In the genomic region with DNA sequence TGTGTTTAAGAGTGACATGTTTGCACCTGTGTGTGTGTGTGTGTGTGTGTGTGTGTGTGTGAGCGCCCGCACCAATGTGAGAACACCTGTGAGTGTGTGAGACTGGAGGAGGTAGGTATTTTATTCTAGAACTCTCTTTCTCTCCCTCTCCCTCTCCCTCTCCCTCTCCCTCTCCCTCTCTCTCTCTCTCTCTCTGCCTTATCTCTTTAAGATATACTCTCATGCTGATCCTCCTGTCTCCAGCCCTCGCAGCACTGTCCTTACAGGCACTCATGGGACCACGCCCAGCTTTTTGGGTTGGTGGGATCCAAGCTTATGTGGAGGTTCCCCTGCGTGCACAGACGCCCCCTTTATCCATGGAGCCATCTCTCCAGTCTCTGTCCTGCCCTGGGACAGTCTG, we compare ENCODE assay signal across 9 mouse cellular contexts. TPM values are rescaled to one million over a fixed set of nuclear protein-coding genes. Genes with fewer than 3 reads are reported as not detected.
DNase-seq lines count a peak whose midpoint lies in the region; ATAC-seq lines count a peak whose summit lies in the region.
"Had no signal": no experiment of that assay in that cellular context is flagged by ENCODE, and none has a peak within 500 bp of the region (broad histone marks: within the 10 kb centered on the region; RNA-seq: fewer than 3 reads in every experiment).

No protein-coding gene starts in this region.

- H3K4me3 ChIP-seq in forebrain, embryonic 10.5 days, result peak overlapping the region; percentile 37
- H3K4me3 ChIP-seq in forebrain, embryonic 11.5 days (ENCODE audit: low read depth, low read length), result no peak overlapping the region
- no peak overlapping the region for H3K4me3 ChIP-seq in lung, embryonic 15.5 days
- H3K4me3 ChIP-seq in midbrain, embryonic 16.5 days (ENCODE audit: low read depth, low read length), result no peak overlapping the region

- 0 out of 2 replicates have a peak overlapping the region, but pooled peaks have one; percentile 40 for H3K27ac ChIP-seq in forebrain, embryonic 10.5 days
- no peak overlapping the region for H3K27ac ChIP-seq in forebrain, embryonic 11.5 days (ENCODE audit: low read depth, low read length)
- H3K27ac ChIP-seq in lung, embryonic 15.5 days, result peak overlapping the region; percentile 89; the same call in 1 of the 2 replicates
- H3K27ac ChIP-seq in midbrain, embryonic 16.5 days (ENCODE audit: low read length), result no peak overlapping the region

- H3K36me3 ChIP-seq in forebrain, embryonic 10.5 days (replicated peaks), result peaks cover 9% of the 10 kb centered on the region
- H3K36me3 ChIP-seq in forebrain, embryonic 11.5 days (ENCODE audit: control insufficient read depth, insufficient read depth, low read length), result no peaks in the 10 kb centered on the region
- H3K36me3 ChIP-seq in lung, embryonic 15.5 days, result no peaks in the 10 kb centered on the region
- H3K36me3 ChIP-seq in midbrain, embryonic 16.5 days (ENCODE audit: control insufficient read depth, insufficient read depth, low read length), result no peaks in the 10 kb centered on the region

- H3K4me2 ChIP-seq in forebrain, embryonic 11.5 days (ENCODE audit: low read depth, low read length, severe bottlenecking), result no peak overlapping the region
- peak overlapping the region; percentile 55 for H3K4me2 ChIP-seq in lung, embryonic 15.5 days
- peak overlapping the region; percentile 57 for H3K4me2 ChIP-seq in midbrain, embryonic 16.5 days (ENCODE audit: low read length)

- H3K4me1 ChIP-seq in forebrain, embryonic 10.5 days, result peaks cover 50% of the 10 kb centered on the region
- H3K4me1 ChIP-seq in forebrain, embryonic 11.5 days (replicated peaks; ENCODE audit: control insufficient read depth, insufficient read depth, low read length), result peaks cover 13% of the 10 kb centered on the region
- peaks cover 40% of the 10 kb centered on the region for H3K4me1 ChIP-seq in lung, embryonic 15.5 days
- H3K4me1 ChIP-seq in midbrain, embryonic 16.5 days (ENCODE audit: control insufficient read depth, insufficient read depth, low read length), result peaks cover 17% of the 10 kb centered on the region

- H3K27me3 ChIP-seq in forebrain, embryonic 10.5 days (ENCODE audit: poor library complexity, severe bottlenecking), result peaks cover 60% of the 10 kb centered on the region
- H3K27me3 ChIP-seq in forebrain, embryonic 11.5 days (ENCODE audit: control insufficient read depth, insufficient read depth, low read length), result peaks cover 4% of the 10 kb centered on the region; the same call in 1 of the 2 replicates
- H3K27me3 ChIP-seq in lung, embryonic 15.5 days, result peaks cover 15% of the 10 kb centered on the region; the same call in 1 of the 2 replicates
- H3K27me3 ChIP-seq in midbrain, embryonic 16.5 days (ENCODE audit: control insufficient read depth, insufficient read depth, low read depth, low read length), result peaks cover 13% of the 10 kb centered on the region

- H3K9ac ChIP-seq in forebrain, embryonic 11.5 days (ENCODE audit: low read length), result no peak overlapping the region
- no peak overlapping the region for H3K9ac ChIP-seq in lung, embryonic 15.5 days
- H3K9ac ChIP-seq in midbrain, embryonic 16.5 days (ENCODE audit: low read depth, low read length), result no peak overlapping the region

- no peaks in the 10 kb centered on the region for H3K9me3 ChIP-seq in forebrain, embryonic 10.5 days
- no peaks in the 10 kb centered on the region for H3K9me3 ChIP-seq in forebrain, embryonic 11.5 days (ENCODE audit: control insufficient read depth, low read length)
- H3K9me3 ChIP-seq in lung, embryonic 15.5 days, result no peaks in the 10 kb centered on the region
- no peaks in the 10 kb centered on the region for H3K9me3 ChIP-seq in midbrain, embryonic 16.5 days (replicated peaks; ENCODE audit: control insufficient read depth, low read length, poor library complexity, severe bottlenecking)

- WGBS in forebrain, embryonic 10.5 days, result 58% methylated on average over 6 of the region's 6 CpGs
- 69% methylated on average over 6 of the region's 6 CpGs for WGBS in forebrain, embryonic 11.5 days
- WGBS in lung, embryonic 15.5 days, result 42% methylated on average over 6 of the region's 6 CpGs
- WGBS in midbrain, embryonic 16.5 days, result 74% methylated on average over 6 of the region's 6 CpGs

- no peak for ATAC-seq in forebrain, embryonic 11.5 days (replicated peaks; ENCODE audit: low FRiP score)
- ATAC-seq in lung, embryonic 15.5 days (ENCODE audit: borderline replicate concordance, extremely low read depth, low FRiP score, low TSS enrichment), result no peak
- ATAC-seq in inflammation-experienced regulatory T-cells, adult 6 months, result peak; percentile 4
- ATAC-seq in midbrain, embryonic 16.5 days, result 0 out of 2 replicates have a peak, but pooled peaks have one; percentile 25
- ATAC-seq in cerebellum, adult (ENCODE audit: insufficient number of reproducible peaks, low FRiP score, low TSS enrichment), result no peak

- no peak for DNase-seq in forebrain, embryonic 10.5 days (ENCODE audit: extremely low spot score, low spot score)
- DNase-seq in forebrain, embryonic 11.5 days (ENCODE audit: low spot score), result no peak
- DNase-seq in lung, adult 18-20 months, result no peak
- DNase-seq in spleen, postnatal 4 days (ENCODE audit: low spot score in 2 of 2), result no peak
- DNase-seq: kidney, postnatal 14 days had no signal

RNA-seq across cellular contexts. Expression of a gene that starts 15.0 kb away (rescaled TPM):
- 21.6 and 29.1 TPM in 2 replicates for polyA plus RNA-seq in forebrain, embryonic 10.5 days (2016; fragmentation: Nextera tagmentation; extraction: Ambion mirVana)
- 20.9 and 24.4 TPM in 2 replicates for polyA plus RNA-seq in forebrain, embryonic 11.5 days (2014; fragmentation: Nextera tagmentation; extraction: Ambion mirVana)
- 15.8 and 16.7 TPM in 2 replicates for polyA plus RNA-seq in lung, embryonic 15.5 days (2015; fragmentation: Nextera tagmentation; extraction: Ambion mirVana)
- polyA plus RNA-seq in inflammation-experienced regulatory T-cells, adult 6 months (2017; shearing (Covaris generic)), result 10 to 100 TPM in 2 of 3 experiments, 1 to 10 TPM in 1; 7.9 to 19.2 (median 16.0) TPM
- polyA plus RNA-seq in midbrain, embryonic 16.5 days (2015; fragmentation: Nextera tagmentation; extraction: Ambion mirVana), result 6.5 and 8.8 TPM in 2 replicates

Comparison
In these comparisons a context has a peak if more than half of its experiments do, and no peak if none do; other contexts are left out.
1. H3K27ac ChIP-seq: peak in forebrain, embryonic 10.5 days (single experiment) and lung, embryonic 15.5 days (single experiment); none in forebrain, embryonic 11.5 days (single experiment) and midbrain, embryonic 16.5 days (single experiment).
2. ATAC-seq: peak in inflammation-experienced regulatory T-cells, adult 6 months (single experiment) and midbrain, embryonic 16.5 days (single experiment); none in forebrain, embryonic 11.5 days (single experiment), lung, embryonic 15.5 days (single experiment) and cerebellum, adult (single experiment).